Mouse (Mus musculus) adrenal gland, postnatal 10 days (tissue): ENCODE data around the gene Idh2. TPM values are rescaled to one million over a fixed set of nuclear protein-coding genes. Genes with fewer than 3 reads are reported as not detected.

Experiments
- DNase-seq: peaks from one replicate; pipeline ENCODE4 v3.0.0; 2021; ENCODE audit warnings: mixed read lengths
- total RNA-seq, 2 experiments: library from RNA; stranded (reverse); gene quantifications; 2 replicates each; pipeline ENCODE4 v1.2.3; 2021

The Idh2 gene
- total RNA-seq, 2 experiments from 2014 or later, result 386 to 496 TPM

DNA sequence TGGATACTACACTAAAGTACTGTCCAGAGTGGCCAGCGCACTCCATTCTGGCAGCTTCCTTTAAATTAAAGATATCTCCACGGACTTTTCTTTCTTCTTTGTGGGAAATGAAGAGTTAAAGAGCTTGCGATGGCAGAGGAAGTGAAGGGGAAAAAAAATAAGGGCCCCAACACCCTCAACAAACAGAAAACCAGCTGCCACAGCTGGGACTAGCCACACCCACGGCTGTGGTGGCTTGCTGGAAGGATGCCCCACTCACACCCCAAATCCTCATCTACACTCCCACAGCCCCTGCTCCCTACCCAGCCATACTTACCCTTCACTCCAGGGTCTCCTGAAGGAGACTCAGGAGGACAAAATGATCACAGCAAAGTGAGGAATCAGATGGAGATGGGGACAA is 7.9 kb upstream of the Idh2 start:
- no peak for DNase-seq

DNA sequence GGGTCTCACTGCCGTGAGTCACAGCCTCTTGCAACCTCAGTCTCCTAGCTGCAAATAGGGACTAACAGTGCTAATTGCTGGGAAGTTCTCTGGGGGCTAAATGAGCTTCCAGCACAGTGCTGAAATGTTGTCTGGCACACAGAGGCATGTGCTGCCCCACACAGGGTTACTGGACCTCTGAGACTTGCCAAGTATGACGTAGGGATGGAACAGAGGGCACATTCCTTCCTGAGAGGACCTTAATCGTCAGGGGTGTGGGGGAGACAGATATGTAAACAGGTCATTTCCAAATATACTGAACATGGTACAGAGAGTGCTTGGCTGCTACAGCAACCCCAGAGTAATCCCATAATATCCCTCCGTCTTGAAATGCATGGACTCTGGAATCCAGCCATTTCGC is 5.9 kb upstream of the Idh2 start:
- no peak for DNase-seq

DNA sequence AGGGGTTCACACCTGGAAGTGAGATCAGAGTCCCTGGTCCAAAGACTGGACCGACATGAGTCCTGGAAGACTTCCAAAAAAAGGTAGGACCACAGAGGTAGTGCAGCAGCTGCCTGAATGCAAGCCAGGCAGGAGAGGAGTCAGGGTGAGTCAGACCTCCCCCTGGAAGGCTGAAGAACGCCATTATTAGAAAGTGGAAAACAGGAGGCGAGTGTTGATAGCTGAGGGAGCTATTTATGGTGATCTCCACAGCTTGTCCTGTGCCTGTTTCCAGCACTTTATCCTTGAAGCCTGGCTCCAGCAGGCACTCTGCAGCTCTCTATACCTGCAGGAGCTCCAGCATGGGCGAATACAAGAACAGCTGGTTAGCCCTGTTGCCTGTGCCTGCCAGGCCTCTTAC is 4.0 kb upstream of the Idh2 start:
- DNase-seq, result no peak

DNA sequence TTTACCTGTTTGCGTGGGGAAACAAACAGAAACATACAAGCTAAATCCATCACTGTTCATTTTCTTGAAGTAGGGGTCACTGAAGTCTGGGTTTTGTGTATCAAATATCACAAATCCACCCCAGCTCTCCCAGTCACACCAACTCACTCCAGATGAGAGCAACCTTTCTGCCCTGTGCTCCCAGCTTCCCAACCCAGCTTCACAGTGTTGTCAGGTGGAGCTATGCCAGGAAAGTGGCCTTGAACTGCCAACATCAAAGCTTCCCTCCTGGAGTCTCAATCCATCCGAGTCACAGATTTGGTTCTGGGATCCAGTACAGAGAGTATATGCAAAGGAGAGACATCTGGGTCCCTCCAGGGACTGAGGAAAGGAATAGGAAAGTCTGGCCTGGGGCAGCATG is 966 bp upstream of the Idh2 start:
- DNase-seq, result peak; percentile 83

DNA sequence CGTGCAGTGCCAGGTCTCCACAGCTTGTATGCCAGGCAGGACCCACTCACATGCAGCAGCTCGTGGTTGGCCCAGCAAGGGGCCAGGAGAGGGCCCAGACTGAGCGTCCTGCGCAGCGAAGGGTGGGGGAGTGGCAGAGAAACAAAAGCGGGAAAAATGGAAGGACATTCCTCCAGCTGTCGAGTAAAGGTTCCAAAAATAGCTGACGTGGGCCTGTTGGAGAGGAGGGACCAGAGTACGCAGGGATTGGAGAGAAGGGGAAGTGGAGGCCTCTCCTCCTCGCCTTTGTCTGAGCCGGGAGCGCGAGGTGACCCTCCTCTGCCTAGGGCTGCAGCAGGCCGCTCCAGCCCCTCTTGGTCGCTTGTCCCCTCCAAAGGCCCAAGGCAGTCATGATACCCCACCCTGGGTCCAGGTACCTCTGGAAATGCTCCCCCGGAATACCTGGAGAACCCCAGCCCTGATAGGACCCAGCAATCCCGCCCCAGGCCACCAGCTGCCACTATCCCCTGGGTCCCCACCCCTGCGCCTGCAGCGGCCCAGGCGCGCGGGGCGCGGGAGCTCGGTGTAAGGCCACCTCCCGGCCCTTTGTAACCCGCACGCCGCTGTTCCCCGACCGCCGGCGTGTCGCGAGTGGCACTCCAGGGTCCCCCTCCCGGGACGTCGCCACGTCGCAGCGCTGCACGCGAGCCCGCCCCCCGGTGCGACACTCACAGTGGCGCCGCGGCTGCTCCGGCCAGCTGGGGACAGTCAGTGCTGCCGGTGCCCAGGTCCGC is 555 bp downstream of the Idh2 start:
- peak; percentile 67 for DNase-seq

DNA sequence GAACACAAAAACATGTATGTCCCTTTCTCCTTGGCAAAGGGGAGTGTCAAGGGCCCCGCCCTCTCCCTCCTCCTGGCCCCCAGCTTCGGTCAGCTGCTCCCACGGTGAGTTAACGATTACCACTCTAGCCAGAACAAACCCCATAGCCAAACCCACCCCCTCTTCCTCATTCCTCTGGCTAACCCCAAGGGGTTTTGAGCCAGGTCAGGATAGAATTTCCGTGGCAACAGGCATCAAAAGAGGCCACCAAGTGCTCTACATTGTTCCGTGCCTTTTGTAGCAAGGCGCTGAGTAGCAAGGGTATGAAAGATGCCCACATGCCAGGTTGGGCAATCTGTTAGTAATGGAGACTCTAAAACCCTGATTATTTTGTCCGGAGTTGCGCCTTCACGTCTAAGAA is 1.2 kb downstream of the Idh2 start:
- peak; percentile 54 for DNase-seq

DNA sequence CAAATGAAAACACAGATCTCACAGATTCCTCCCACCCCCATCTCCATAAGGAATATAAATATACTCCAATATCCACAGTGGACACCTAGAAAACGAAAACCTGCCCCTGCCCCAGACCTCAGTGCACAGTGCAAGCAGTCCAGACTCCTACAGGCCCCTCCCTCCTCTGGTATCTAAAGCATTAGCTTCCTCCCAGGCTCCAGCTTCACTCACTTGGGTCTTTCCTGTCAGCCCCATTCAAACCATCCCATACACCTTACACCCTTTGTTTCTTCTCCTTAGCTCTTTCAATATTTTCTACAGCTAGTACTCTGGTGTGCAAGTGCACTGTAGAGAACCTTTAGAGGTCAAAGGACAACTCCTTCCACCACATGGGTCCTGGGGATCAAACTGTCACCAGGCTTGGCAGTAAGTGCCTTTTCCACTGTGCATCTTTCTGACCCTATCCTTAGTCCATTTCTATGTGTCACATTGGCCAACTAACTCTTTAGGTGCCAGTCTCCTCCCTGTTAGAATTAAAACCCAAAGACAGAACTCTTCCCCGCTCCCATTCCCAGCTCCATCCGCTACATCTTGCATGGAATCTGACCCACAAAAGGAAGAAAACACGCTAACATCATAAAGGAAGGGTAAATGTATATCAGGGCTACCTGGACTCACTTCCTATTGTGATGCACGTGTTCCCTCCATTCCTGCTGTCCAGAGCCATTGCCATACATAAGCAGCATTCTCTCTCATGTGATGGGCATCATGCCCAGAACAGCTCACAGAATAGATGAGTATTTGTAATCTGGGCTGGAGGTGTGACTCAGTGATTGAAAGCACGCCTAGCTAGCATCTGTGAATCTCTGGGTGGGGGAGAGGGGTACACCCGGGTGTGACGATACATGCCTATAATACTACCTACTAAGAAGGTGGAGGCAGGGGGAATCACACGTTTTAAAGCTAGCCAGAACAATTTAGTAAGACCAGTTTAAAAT is 3.8 kb downstream of the Idh2 start:
- DNase-seq, result peak; percentile 44

DNA sequence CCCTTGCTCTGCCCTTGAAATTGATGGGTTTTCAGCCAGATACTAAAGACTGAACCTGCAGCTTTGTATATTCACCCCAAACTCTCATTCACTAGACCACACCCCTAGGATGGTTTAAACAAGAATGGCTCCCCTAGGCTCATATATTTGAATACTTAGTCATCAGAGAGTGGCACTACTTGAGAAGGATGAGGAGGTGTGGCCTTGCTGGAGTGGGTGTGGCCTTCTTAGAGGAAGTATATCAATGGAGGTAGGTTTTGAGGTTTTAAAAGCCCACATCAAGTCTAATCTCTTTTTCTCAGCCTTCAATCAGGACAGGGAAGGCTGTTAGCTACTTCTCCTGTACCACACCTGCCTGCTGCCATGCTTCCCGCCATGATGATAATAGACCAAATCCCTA is 8.8 kb downstream of the Idh2 start:
- DNase-seq, result no peak

DNA sequence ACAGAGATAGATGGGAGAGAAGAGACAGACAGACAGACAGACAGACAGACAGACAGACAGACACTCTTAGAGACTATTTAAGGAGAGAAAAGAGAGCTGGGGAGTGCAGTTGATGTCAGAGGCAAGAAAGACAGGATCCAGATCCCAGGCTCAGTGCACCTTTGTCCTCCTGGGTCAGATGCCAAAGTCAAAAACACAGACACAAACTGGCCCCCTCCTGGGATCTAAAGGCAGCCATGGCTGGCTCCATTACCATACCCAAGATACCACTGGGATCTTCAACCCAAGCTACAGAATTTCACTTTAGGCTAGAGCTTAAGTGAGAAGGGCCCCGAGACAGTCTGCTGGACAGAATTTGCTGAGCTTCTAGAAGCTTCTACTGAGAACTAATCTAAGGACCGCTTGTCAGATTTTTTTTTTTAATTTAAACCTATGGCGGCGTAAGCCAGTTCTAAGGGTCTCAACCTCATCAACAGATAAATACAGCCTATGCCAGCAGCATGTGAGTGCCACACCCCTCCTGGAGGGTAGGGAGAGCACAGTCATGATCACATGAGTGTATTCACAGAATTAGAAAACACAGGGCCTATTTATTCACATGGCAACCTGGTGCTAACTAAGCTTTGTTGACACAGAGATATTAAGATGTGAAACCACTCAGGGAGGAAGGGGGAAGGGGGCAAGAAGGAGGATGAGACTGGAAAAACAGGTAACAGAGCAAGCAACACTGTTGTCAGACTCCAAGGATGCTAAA is 9.4 kb downstream of the Idh2 start:
- no peak for DNase-seq

DNA sequence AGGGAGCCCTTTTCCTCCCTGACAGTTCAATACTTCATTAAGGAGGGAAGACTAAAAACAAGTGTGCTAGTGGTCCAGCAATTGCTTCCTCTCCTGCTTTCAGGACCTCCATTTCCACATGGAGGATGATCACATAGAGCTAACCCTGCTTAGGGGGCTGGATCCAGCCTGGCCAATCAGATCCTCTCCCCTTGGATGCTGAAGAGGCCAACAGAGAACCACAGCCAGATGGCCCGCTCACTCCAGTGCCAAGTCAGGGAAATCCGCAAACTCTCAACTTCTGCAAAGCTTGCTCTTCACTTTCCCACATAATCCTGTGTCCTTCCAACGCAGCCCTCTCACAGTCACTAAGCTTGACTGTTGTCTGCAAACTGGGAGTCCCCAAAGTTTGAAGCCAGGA is 11.9 kb downstream of the Idh2 start:
- DNase-seq, result no peak

DNA sequence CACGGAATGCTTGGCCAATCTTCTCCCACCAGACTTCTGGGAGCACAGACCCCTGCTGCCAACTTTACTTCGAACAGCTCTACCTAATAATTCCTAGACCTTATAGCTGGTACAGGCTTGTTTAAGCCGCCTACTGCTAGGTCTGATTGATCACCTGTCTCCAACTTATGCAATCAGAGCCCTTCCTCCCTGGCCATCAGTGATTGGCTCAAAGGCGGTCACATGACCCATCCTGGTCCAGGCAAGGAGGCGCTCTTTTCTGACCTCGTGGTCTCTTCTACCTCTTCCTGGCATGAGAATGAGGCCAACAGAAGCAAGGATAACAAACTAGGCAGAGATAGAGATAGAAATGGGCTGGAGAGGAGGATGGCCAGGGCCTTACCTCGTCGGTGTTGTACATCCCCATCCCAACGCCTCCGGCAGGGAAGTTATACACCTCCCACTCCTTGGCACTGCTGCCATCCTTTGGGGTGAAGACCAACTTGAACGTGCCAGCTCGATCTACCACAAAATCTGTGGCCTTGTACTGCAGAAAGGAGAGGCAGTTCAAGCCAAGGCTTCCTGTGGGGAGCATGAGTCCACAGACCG is 16.7 kb downstream of the Idh2 start:
- DNase-seq, result no peak

DNA sequence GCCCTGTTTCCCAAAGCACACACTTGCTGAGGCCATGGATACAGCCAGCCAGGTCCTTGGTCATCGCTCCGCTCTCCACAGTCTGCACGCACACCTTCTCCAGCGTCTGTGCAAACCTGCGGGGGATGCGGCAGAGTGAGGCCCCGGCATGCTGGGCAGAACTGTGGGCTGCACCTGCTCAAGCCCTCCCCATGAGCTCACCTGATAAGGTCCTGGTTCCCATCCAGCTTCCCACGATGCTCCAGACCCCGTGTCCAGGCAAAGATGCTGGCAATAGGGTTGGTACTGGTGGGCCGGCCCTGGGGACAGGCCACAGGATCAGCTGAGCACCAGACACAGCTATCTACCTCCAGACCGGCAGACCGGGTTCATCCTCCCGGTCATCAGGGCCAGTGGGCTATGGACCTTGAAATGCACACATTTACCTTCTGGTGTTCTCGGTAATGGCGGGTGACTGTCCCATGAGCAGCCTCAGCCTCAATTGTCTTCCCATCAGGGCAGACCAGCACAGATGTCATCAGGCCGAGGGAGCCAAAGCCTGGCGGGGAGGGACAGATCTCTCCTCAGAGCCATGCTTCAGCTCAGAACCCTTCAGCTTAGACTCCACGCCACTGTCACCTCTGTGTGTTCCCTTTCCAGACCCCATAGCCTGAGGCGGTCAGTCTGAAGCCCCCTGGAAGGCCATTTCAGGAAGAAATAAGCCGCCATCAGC is 19.4 kb downstream of the Idh2 start:
- no peak for DNase-seq

DNA sequence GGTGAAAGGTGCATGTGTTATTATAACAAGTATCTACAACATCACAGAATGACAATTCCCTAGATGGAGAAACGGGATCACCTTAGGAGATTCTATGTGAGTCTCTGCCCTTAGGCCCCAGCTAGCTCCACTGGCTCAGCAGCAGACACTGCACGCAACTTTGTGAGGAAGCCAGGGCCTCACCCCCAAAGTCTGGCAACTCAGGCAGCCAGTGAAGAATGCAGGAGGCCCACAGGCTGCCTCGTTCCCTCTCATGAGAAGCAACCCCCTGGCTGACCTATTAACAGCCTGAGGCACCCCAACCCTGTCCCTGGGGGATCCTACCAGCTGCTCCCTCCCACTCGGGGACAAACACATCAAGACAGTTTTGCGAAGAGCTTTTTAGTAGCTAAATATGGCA is 20.7 kb downstream of the Idh2 start:
- DNase-seq, result no peak

DNA sequence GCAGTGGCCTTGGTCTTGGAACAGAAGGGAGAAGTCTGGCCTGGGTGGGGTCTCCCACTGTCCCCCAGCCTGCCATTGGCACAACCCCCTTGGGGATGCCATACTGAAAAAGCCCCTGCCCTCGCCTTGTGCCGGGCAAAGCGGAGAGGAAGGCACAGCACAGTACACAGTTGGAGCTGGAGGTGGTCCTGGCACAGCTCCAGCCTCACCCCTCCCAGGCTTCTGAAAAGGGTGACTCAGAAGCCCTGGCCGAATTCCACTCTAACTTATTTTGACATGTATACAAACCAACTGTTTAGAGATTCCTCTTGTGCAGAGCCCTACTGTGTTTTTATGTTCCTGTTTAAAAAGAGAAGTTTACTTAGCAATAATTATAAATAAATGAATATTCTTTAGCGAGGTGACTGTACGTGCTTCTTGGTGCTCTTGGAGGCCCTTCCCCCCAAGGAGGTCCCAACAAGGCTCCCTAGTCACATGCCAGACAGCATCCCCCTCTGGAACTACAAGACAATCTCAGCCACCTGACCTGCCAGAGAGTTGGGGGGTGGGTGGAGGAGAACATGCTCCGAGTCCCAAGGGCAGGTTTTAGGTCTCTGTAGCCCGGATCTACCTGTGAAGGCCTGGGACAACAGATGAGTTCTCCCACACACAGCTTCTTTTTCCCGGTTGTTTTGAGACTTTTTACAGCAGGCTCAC is 22.7 kb downstream of the Idh2 start:
- DNase-seq, result peak; percentile 83

DNA sequence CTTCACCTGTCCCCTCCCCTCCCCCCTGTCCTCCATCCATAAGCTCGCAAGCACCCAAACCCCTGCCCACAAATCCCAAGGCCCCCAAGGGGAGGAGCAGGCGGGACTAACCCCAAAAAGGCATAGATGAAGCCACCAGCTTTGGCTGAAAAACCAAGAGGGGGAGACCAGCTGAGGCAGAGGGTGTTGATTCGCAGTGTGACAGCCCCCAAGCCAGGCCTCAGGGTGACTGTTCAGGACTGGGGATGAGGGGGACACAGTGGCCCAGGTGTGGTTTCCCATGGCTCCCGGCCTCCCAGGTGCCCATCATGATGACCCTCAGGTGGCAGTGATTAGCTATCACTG is 23.4 kb downstream of the Idh2 start:
- no peak for DNase-seq

DNA sequence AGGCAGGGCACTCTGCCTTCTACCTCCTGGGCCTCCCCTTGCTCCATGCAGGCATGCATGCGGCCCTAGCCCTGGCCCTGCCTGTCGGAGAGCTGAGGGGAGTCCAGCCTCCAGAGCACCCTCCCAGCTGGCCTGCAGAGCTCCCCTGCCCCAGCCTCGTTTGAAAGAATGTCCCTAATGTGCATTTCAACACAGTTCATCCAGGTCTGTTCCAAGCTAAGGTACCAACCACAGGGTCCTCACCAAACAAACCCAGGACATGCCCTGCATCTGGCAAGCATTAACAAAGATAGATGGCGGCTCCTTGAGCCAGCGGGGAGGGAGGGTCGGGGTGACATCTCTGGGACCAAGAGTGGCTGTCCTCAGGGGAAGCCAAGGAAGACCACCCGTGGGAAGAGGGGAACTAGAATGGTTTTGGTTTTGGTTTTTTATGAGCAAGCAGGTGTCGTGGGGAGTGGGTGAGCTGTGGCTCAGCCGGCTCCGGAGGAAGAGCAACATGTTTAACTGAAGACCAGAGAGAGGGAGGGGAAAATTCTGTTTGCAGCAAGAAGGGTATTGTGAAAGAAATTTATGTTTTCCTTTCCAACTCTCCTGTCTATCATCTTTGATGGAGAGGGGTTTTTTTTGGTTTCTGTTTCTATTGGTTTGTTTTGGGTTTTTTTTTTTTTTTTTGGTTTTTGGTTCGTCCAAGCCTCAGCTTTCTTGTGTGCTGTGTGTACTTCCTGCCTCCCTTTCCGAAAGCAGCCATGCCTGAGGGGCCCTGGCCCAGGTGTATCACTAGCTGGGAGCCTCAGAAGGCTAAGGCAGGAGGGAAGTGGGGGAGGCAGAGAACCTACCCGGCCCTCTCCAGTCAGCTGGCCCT is 24.0 kb downstream of the Idh2 start:
- no peak for DNase-seq

DNA sequence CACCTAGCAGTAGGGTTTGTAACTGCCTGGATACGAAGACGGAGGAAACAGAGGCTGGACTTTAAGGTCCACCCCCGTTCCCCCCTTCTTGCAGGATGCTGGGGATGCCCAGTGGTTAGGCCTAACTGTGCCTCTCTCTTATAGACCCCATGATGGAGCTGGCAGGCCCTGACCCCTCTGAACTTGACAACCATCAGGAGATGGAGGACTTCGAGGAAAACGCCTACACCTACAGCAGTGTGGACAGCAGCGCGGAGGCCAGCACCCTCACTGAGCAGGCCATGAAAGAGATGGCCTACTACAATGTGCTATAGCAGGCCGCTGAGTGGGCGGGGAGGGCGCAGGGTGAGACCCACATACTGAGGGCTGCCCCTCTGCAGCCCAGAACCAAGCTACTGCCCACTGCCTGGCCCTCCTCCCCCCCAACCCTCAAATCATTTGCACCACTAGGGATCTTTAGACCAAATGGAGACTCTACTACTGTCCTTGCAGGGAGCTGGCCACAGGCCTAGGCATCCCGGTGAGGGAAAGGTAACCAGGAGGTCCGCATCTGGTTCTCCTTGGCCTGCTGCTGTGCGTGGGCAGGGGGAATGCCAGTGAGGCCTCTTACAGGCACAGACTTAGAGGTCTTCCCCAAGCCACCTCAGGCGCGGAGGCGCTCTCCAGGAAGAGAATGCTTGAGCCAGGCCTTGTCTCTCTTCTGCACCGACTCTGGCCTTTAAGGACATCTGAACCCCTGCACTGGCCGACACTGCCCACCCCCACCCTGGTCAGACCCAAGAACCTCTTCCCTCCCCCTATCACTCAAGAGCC is 24.8 kb downstream of the Idh2 start:
- no peak for DNase-seq

DNA sequence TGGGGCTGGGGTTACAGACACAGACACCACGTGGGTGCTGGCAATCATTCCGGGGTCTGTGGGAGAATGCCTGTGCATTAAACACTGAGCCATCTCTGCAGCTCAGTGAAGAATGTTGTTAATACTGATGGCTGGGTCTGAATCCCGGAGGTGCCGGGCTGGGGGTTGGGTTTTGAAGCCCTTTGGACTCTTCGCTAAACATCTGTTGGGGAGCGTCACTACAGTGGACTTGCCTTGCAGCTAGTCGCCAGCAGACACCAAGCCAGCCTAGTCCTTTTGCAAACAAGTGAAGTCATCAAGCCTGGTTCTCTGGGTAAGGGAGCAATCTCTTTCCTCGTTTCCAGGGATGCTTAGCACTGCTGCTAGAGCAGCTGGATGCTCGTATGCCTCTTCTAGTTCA is 27.0 kb downstream of the Idh2 start:
- DNase-seq, result no peak
